Mouse (Mus musculus) lung, postnatal 25 days (tissue): Measurements from ENCODE around the gene Timd2.
"Not testable (repeated sequence)": the region's sequence is repeated elsewhere in the genome, so short reads cannot be mapped to it uniquely, and the experiment has no call there.

Source experiments
- DNase-seq: peaks from one replicate; pipeline ENCODE4 v3.0.0; 2022; ENCODE audit warnings: low spot score

The Timd2 gene

DNA sequence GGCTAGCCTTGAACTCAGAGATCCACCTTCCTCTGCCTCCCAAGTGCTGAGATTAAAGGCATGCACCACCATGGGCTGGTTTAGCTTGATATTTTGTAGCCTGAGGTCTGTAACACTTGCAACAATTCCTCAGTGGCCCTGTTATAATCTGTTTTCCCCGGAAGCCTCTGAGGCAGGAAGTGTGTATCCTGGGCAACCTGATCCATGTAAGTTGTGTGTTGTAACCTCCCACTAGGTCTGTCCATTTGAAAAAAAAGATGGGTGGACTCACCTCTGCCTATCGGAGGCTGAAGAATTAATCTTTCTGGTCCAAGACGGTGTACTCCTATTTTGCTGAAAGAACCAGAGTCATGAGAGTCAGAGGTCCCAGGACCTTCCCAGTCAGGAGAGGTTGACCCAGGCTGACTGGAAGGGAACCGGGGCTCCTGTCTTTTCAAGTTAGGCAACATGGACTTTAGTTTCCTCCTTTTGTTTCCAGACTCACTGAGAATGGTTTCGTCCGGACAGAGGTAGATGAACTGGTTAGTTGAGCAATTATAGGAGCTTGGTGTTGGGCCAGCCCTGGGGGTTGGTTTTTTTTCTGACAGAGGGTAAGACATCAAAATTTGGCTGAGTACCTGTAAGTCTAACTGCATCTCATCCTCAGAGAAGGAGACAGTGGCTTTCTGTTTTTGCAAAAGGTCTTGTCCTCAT is at the start of gene Timd2:
Gene Timd2 (minus strand): TSS at position 398 of the 693 bp plus-strand sequence.
- DNase-seq: no peak

DNA sequence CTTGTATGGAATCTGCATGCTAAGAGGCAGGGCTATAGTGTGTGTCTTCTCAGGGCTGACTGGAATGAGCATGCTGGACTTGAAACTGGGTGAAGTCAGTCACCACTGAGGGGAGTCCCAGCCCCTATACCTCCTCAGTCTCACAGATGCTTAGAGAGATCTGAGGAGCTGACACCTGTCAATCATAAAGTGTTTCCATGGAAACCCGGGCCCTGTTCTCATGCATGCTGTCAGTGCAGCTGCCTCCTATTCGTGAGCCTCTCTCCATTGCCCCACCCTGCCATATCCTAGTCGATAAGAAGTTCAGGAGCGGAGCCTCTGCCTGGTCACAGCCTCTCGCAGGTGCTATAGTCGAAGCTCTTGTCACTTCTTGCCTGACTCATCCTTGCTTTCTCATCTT is 48.9 kb upstream of the Timd2 start:
- not testable (repeated sequence) for DNase-seq

DNA sequence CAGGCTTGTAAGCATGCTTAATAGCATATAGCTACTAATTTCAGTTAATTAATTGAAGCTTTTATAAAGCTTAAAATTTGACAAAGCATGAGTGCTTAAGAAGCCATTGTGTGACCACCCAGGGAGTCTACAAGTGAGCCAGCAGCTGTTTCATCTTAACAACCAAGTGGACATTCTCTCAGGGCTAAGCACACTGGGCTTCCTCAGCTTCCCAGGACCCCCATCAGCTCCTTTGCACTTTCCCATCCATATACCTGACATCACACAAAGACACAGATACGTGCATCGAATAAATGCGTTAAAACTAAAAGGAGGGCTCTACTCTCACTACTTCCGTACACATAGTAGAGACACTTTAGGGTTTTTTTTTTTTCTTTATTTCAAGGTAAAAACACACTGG is 47.8 kb upstream of the Timd2 start:
- DNase-seq: no peak

DNA sequence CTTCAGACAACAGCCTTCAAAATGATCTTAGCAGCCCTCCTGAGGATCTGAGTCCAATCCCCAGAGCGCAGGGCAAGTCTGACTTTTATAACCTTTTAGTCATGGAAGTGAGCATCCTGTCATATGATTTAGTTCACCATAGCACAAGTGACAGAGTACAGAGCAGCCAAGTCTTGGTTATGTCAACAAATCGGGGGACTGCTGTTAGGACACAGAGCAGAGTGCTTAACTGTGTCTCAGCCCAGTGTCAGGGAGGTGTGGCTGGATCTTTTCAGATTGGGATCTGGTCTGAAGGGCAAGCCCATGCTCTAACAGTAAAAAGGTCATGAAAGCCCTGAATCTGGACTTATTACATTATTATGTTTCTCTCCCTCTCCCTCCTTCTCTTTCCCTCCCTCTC is 46.8 kb upstream of the Timd2 start:
- no peak for DNase-seq

DNA sequence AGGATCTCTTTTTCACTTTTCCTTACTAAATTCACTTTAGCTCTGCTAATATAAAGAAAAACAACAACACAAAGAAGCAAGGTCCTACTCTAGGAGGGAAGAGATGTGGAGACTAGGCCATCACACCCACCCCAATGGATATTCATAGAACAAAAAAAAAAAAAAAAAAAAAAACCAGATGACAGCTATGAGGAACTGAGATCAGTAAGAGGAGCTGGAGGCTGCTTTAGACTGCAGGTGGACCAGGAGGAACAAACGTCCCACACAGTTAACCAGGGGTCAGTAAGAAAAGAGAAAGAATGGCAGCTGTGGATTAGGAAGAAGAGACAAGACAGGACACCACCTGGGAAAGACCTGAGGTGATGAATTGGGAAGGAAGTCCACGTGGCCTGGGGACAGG is 41.1 kb upstream of the Timd2 start:
- DNase-seq: no peak

DNA sequence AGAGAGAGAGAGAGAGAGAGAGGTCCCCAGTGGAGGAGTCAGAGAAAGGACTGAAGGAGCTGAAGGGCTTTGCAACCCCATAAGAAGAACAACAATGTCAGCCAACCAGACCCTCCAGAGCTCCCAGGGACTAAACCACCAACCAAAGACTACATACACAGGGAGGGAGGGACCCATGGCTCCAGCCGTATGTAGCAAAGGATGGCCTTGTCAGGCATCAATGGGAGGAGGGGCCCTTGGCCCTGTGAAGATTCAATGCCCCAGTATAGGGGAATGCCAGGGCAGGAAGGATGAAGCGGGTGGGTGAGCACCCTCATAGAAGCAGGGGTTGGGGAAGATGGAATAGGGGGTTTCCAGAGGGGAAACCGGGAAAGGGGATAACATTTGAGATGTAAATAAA is 34.9 kb upstream of the Timd2 start:
- no peak for DNase-seq

DNA sequence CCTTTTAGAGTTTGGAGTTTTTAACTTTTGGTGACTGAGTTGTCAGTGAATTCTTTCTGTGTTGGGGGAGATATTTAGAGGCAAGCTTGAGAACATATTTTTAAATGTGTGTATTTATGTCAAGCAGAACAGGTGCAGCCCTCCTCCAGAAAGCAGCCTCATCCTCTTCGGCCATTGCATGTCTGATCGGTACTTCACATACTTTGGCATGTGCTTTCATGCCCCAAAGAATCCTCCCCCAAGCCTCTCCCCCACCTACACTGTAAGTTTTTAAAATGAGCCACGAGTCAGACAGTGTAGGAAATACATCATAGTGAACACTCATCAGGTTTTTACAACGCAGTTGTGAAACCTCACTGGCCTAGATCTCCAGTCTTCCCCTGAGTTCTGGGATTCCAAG is 34.0 kb upstream of the Timd2 start:
- DNase-seq: no peak

DNA sequence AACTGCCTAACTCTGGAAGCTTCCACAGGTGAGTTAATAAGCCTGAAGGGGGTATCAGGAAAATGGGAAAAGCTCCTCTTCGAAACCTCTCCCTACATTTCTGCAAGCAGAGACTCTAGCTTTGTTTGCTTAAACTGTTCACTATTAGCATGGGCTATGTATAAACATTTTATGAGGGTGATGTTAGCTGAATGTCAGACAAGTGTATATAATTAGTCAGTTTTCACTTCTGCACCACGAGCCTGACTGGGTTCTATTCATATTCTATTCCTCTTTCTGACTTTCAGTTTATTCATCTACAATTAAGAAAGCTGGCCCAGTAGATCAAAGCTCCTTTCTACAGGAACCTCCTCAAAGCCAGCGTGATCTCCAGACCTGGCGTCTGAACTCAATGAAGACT is 32.6 kb upstream of the Timd2 start:
- DNase-seq: no peak

DNA sequence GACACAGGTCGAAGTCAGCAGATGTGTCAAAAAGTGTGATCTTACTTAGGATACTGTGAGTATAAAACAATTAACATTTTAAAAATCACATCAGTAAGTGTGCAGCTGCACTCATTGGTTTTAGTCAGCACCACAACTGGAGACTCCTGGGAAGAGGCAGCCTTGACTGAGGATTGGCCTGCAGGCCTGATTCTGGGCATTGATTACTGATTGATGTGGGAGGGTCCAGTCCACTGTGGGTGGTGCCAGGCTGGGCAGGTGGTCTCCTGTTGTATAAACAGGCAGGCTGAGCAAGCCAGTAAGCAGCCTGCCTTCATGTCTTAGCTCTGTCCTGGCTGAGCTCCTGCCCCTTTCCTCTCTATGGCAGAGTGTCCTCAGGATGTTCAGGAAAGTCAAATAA is 28.2 kb upstream of the Timd2 start, which contains the start of gene Havcr1:
Gene Havcr1 (plus strand): TSS at position 5 of the 400 bp plus-strand sequence.
- not testable (repeated sequence) for DNase-seq

DNA sequence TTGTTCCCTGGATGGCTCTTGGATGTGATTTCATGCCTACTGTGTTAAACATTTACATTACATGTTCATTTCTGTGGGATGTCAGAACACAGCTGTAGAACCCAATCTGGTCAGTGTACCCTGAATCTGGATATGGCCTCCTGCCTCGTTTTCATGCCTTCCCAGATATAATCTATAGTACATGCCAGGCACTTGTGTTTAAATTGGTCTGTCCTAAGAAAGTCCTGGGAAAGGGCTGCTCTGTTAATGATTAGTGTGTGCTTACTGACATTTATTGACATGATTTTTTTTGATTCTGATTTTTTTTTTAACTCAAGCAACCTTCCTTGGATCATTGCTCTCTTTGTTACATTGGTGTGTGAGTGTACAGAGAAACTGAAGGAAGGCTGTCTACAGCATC is 27.8 kb upstream of the Timd2 start:
- no peak for DNase-seq

DNA sequence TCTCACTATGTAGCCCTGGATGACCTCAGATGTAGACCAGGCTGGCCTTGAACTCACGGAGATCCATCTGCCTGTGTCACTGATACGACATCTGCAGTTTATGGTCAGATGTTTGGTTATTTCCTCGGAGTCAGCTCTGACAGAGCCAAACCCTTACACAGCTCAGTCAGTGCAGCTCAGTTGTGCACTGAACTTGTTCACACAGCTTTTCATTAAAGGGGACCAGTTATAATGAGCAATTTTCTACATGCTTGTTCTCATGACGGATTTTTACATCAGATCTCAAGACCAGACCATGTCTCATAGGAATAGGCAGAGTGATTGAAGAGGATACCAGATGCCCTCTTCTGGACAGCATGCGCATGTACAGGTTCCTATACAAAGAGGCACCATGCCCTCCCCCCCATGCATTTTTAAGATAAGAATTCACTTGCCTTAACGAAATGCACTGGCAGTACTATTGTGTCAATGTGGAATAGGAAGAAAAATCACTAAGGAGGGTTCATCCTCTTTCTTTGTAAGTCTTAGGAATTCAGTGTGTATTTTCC is 26.5 kb upstream of the Timd2 start:
- peak; percentile 2 for DNase-seq

DNA sequence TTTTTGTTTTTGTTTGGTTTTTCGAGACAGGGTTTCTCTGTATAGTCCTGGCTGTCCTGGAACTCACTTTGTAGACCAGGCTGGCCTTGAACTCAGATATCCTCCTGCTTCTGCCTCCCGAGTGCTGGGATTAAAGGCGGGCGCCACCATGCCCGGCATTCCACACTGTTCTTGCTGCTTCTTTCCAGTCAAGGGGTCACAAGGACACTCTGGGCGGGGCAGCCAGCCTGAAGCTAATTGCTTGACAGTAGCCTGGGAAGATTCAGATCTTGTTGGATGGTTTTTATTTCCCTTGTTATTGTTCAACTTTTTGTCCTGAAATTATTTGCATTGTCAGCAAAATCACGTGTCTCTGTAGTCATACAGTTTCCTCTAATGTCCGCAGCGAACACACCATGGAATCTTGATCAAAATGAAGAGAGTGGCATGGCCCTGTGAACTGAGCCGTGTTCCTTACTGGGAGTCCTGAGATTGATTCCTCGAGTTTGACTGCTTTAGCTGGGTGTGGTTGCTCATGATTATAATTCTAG is 24.7 kb upstream of the Timd2 start:
- DNase-seq: no peak

DNA sequence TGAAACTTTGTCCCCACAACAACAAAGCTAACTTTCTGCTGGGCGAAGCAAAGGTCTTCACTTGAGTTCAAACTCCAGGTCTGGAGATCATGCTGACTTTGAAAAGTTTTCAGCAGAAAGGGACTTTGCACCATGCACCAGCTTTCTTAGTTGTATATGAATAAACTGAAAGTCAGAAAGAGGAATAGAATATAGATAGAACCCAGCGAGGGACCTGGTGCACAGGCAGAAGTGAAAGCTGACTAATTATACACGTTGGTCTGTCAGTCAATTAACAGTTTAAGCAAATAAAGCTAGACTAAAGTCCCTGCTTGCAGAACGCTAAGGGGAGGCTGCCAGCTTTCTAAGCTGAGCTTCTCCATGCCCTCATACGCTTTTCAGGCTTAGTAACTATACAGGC is 8.0 kb downstream of the Timd2 start:
- DNase-seq: no peak

DNA sequence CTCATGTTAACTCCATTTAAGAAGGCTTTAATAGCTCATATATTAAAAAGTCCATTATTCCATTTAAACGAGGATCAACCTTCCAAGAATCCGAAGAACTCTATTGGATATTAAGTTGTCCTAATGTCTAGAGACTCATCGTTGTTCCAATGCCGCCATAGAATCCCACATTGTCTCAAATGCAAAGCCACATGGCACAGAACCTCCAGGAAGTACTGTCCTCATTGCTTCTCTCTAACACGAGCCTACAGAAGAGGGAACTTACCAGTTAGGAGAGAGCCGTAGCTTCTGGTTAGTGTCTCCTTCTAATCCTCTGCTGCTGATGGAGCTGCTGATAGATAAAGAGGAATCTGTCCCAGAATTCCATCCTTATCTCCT is 8.6 kb downstream of the Timd2 start:
- no peak for DNase-seq

DNA sequence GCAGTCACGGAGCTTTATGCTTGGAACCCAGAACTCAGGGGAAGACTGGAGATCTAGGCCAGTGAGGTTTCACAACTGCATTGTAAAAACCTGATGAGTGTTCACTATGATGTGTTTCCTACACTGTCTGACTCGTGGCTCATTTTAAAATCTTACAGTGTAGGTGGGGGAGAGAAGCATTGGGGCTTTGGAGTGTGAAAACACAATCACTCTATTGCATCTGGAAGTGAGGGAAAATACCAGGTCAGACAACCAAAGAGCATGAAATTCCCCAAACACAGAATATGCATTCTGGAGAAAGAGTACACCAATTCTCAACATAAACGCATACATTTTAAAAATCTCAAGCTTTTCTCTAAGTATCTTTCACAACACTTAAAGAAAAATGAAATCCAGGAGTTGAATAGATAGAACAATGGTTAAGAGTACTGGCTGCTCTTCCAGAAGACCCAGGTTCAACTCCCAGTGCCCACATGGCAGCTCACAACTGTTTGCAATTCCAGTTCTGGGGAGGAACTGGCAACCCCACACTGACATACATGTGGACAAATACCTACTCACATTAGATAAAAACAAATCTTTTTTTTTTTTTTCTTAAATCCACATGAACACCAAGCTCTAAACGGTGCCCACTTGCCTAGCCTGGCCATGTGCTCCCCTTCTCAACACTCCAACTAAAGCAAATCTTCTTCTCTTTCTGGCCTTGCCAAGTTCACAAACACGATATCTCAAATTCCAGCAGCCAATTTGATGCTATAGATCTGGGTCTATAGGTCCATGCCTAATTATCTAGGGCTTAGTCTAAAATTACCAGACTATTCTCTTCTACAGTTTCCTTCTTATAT is 9.2 kb downstream of the Timd2 start:
- DNase-seq: no peak

DNA sequence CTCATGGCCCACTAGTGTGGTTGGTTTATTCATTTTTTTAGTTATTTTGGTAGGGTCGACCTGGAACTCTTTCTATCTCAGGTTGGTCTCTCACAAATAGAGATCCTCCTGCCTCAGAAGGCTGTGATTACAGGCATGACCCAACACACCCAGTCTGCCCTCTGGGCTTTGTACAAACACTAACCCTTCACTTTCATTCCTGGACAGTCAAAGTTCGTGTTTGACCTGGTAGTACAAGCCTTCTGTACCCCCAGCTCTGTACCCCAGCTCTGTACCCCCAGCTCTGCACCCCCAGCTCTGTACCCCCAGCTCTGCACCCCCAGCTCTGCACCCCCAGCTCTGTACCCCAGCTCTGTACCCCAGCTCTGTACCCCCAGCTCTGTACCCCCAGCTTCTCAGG is 11.0 kb downstream of the Timd2 start:
- not testable (repeated sequence) for DNase-seq

DNA sequence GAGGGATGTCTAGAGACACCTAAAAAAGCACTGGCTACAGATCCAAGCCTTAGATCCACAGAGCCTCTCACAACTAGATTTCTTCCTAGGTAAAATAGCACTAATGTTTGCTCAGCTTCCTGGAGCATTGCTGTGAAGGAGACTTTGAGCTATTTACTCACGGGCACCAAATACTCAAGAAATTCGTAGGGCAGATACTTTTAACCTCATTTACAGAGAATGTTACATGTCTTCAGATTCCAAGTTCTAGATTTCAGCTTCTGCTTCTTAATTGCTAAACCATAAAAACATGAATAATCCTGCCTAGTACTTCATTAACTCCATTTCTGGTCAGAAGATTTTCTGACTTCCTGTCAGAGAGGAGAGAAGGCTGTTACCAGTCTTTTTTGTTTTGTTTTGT is 16.7 kb downstream of the Timd2 start:
- no peak for DNase-seq

DNA sequence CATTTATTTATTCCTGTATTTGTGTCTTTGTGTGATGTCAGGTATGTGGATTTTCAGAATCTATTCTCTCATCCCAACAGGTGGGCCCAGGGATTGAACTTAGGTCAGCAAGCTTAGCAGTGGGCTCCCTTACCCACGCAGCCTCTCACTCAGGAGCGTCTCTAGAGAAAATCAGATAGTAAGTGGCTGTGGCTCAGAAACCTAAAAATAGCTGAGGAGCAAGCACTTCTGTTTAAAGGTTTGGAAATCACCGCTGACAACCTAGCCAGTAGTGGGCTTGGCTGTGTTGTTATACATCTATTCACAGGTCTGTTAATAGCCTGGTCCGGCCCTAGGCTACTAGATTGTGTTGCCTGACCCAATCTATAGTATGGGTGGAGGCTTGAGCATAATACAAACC is 23.1 kb downstream of the Timd2 start:
- DNase-seq: no peak

DNA sequence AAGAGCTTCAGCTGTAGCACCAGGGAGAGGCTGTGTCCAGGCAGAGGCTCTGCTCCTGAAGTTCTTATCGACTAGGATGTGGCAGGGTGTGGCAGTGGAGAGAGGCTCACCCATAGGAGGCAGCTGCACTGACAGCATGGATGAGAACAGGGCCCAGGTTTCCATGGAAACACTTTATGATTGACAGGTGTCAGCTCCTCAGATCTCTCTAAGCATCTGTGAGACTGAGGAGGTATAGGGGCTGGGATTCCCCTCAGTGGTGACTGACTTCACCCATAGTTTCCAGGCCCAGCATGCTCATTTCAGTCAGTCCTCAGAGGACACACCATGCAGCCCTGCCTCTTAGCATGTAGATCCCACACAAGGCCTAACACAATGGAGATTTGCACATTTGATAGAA is 24.0 kb downstream of the Timd2 start:
- DNase-seq: no peak

DNA sequence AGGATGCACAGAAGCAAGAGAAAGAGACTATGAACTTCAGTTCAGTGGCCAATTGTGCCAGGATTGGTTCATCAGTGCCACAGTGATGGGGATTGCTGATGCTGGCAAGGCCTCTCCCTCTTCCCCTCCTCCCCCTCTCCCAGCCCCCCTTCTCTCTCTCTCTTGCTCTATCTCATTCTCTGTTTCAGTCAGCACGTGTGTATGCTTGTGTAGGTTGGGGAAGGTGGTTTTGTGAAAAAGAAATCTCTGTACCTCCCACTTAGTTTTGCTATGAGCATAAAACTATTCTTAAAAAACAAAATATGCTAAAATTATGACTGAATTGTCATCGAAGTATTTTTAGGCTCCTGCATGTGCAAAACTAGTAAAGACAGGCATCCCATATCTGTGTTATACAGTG is 38.9 kb downstream of the Timd2 start:
- DNase-seq: no peak

DNA sequence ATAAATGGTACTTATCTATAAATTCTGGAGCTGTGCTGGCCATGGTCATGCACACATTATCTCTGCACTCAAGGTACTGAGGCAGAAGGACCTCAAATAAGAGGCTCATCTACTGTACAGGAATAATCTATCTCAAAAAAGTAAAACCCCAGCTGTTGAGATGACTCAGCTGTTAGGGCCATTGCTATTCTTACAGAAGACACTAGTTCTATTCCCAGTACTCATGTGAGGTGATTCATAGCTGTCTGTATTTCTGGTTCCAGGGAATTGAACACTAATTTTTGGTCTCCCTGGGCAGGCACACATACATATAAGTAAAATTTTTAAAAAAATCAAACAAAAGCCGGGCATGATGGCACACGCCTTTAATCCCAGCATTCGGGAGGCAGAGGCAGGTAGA is 39.8 kb downstream of the Timd2 start:
- no peak for DNase-seq

DNA sequence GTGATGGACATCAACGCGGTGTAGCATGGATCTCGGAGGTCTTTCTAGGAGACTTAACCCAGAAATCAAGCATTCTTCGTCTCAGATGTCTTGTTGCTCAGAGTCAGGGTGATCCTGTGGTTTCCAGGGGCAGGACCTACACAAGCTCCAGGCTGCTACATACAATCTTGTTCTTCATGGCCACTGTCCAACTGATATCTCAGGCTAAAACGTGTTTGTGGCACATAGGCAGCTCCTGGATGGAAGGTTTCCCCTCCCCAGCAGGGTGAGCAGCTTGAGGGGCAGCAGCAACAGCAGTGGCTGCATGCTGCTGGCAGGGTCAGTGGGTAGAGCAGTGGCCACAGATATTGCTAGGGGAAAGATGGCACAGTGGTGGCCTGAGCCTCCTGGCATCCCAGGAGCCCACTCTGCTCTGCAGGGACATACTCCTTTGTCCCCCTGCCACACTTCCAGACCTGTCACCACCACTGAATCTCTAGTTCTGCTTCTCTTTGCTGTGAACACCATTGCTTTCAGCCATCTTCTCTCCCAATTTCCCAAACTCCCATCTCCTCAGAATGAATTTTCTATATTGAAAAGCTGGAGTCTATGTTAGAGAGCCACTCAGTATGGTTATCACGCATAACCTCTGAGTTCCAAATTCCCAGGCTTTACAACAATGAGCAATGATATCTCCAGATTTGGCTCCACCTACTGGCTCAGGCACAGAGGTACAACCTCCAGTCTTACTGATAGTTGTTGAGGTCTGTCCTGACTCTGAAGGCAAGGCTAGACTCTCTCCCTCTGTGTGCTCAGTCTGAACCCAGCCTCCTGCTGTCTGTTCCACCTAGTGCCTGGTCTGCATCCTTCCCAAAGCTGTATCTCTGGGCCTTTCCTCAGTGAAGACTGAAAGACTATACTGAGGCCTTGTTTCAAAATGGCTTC is 41.0 kb downstream of the Timd2 start:
- DNase-seq: no peak
